Mouse (Mus musculus) hindbrain, embryonic 16.5 days (tissue): ENCODE measurements at regions not wholly inside any gene's neighbourhood (a gene's known extent, or its start where the extent isn't known, plus 50 kb on each side); places are given as distances from the start of the nearest gene placed in this dataset.
A peak's percentile ranks its signal among the peaks of the same experiment; 100 is the strongest.

ENCODE experiments used
- ATAC-seq: fragments of 200-750 bp; cut with Nextera tagmentation; 2 replicates; pipeline ENCODE4 v1.8.0; 2017; ENCODE audit warnings: moderate TSS enrichment, moderate library complexity
- H3K27ac ChIP-seq: fragments of 300-500 bp; sonication (generic); 2 replicates; pipeline ENCODE4 v1.5.1; 2014; ENCODE audit warnings: low read depth, mild to moderate bottlenecking, control low read depth, low read length, moderate library complexity
- H3K27me3 ChIP-seq: fragments of 300-500 bp; sonication (generic); replicated peaks from 2 replicates; pipeline ENCODE4 v1.6.1; 2014; ENCODE audit warnings: low read length; ENCODE audit not compliant: control insufficient read depth, insufficient read depth
- H3K36me3 ChIP-seq: fragments of 300-500 bp; sonication (generic); 2 replicates; pipeline ENCODE4 v1.6.1; 2014; ENCODE audit warnings: mild to moderate bottlenecking, low read length, moderate library complexity, mixed read lengths; ENCODE audit not compliant: control insufficient read depth, insufficient read depth
- H3K4me1 ChIP-seq: fragments of 300-500 bp; sonication (generic); 2 replicates; pipeline ENCODE4 v1.6.1; 2014; ENCODE audit warnings: low read depth, low read length; ENCODE audit not compliant: control insufficient read depth, insufficient read depth
- H3K4me2 ChIP-seq: fragments of 300-500 bp; sonication (generic); 2 replicates; pipeline ENCODE4 v1.6.1; 2014; ENCODE audit warnings: mild to moderate bottlenecking, low read length, control low read depth, moderate library complexity
- H3K4me3 ChIP-seq: fragments of 300-500 bp; sonication (generic); 2 replicates; pipeline ENCODE4 v1.5.1; 2014; ENCODE audit warnings: mild to moderate bottlenecking, low read length, control low read depth, moderate library complexity
- H3K9ac ChIP-seq: fragments of 300-500 bp; sonication (generic); 2 replicates; pipeline ENCODE4 v1.6.1; 2014; ENCODE audit warnings: low read depth, mild to moderate bottlenecking, control low read depth, low read length, moderate library complexity
- H3K9me3 ChIP-seq: fragments of 300-500 bp; sonication (generic); 2 replicates; pipeline ENCODE4 v1.6.1; 2014; ENCODE audit warnings: mild to moderate bottlenecking, low read length, moderate library complexity; ENCODE audit not compliant: control insufficient read depth
- WGBS: fragments of 180-500 bp; shearing (Covaris S2); extraction: QIAGEN DNeasy Blood & Tissue Kit; methylation state at CpG from one replicate; pipeline ENCODE4 v1.1.7; 2014; 5-methylcytosine and 5-hydroxymethylcytosine counted together

DNA sequence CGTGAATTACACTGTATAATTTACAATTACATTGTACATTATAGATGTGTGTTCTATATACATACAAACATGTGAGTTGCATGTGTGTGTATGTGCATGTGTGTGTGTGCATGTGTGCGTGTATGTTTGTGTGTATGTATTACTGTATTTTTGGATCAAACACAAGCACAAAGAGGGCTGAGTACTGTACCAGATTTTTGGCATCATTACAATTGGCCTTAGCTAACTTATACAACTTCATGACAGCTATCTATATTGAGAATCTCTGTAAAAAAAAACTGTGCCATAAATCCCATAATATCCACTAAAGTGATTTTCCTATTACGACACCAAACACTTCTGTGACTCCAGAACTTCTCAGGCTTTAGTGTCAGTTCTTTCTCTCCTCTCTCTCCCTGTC, 444.9 kb downstream of the Hdgfl1 start:
- H3K4me2 ChIP-seq: no peak overlapping the region
- 89% methylated on average over 3 of the region's 3 CpGs for WGBS
- H3K27me3 ChIP-seq: no peaks in the 10 kb centered on the region
- no peak overlapping the region for H3K4me3 ChIP-seq
- no peak for ATAC-seq
- H3K9ac ChIP-seq: no peak overlapping the region
- no peaks in the 10 kb centered on the region for H3K9me3 ChIP-seq
- no peaks in the 10 kb centered on the region for H3K4me1 ChIP-seq
- H3K36me3 ChIP-seq: no peaks in the 10 kb centered on the region
- H3K27ac ChIP-seq: no peak overlapping the region

DNA sequence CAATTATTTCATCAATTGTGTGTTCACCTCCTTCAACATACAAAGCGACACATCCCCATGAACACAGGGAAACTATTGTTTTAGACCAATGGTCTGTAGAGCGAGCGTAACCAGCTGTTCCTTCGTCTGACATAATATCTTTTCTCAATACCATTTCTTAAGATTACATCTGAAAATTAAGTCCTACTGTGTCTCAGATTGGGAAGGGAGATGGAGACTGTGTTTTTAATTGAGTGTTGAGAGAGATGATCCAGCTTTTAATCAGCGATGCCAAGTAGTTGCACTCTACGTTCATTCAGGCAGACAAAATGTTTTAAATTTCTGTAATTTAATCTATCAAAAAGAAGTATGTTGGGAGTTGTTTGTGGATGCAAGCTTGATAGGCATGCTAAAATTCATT, 445.3 kb downstream of the Hdgfl1 start:
- Histone ChIP-seq H3K9ac (no peak overlapping the region), H3K4me3 (no peak overlapping the region), H3K4me1 (no peaks in the 10 kb centered on the region), H3K9me3 (no peaks in the 10 kb centered on the region), H3K27ac (no peak overlapping the region), H3K4me2 (no peak overlapping the region), H3K36me3 (no peaks in the 10 kb centered on the region), H3K27me3 (no peaks in the 10 kb centered on the region)
- ATAC-seq: no peak
- 73% methylated on average over 6 of the region's 6 CpGs for WGBS

DNA sequence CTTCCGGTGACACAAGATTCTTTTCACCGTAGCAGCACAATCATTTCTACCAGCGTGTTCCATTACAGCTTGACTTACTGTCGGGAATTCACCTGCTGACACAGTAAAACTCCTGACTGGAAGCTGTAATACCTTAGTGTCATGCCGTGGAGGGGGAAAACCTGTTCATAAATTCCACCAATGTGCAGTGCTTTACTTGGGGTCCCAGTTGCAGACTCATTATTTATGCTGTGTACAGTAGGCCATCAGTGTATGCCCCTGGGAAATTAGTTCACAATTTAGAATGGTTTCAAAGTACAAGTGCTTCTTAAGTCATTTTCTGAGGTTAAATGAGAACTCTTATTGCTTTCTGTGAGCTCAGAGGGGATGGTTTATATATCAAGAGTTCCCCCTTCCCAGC, 451.4 kb downstream of the Hdgfl1 start:
- Histone ChIP-seq H3K27me3 (no peaks in the 10 kb centered on the region), H3K9ac (no peak overlapping the region), H3K27ac (no peak overlapping the region), H3K36me3 (no peaks in the 10 kb centered on the region), H3K9me3 (no peaks in the 10 kb centered on the region), H3K4me1 (no peaks in the 10 kb centered on the region), H3K4me3 (no peak overlapping the region), H3K4me2 (no peak overlapping the region)
- WGBS: 67% methylated on average over 5 of the region's 5 CpGs
- ATAC-seq: 0 out of 2 replicates have a peak, but pooled peaks have one; percentile 14

DNA sequence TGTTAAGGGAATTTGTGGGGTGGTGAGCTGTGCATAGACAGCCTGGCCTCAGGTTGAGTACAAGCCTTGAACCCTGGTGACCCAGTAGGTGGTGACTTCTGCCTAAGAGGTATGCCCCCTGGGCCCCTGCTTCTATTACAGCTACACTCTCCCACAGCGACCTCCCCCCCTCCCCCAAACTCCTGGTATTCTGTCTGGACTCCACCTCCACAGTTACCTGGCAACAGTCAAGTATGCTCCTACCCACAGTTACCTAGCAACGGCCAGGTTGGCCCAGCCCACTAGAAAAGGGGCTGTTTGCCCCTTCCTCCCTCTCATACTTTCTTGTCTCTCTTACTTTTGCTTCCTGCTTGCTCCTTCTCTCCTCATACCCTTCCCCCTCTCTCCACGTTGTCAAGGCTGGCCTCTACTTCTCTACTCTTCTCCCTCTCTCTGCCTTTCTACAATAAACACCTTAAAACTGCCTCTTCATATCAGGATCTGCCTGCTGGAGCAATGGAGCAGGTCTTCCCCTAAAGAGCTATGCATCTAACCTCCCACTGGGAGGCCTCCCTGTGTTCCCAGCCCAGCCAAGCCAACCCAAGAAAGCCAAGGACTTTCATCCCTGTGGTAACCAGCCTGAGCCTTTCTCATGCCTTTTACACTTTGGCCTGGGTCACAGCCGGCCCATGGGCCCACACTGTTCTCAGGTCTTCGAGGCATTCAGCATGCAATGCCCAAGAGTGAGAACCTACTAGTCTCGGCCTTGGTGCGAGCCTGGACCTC, 457.5 kb downstream of the Hdgfl1 start:
- Histone ChIP-seq H3K4me1 (no peaks in the 10 kb centered on the region), H3K9me3 (no peaks in the 10 kb centered on the region), H3K9ac (no peak overlapping the region), H3K27me3 (no peaks in the 10 kb centered on the region), H3K4me2 (no peak overlapping the region), H3K36me3 (no peaks in the 10 kb centered on the region), H3K4me3 (no peak overlapping the region), H3K27ac (no peak overlapping the region)
- WGBS: 57% methylated on average over 7 of the region's 7 CpGs
- ATAC-seq: no peak

DNA sequence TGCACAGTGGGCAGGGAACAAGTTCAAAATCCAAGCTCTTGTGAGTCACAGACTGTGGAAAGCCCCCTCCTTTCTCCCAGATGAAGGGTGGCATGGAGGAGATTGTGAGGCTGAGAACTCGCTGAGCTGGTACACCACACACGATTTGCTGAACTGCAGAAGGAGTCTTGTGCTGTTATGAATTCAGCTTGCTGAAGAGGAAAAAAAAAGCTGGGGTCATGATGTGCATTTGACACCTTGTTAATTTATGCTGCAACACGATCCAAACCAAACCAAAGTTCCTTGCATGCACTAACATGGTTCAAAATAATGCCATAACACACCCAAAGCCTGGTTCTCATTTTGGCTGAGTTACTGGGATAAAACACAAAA, 485.9 kb downstream of the Hdgfl1 start:
- H3K4me2 ChIP-seq: no peak overlapping the region
- no peaks in the 10 kb centered on the region for H3K4me1 ChIP-seq
- 50% methylated on average over 3 of the region's 3 CpGs for WGBS
- no peak overlapping the region for H3K4me3 ChIP-seq
- no peak for ATAC-seq
- H3K27ac ChIP-seq: no peak overlapping the region
- H3K9ac ChIP-seq: no peak overlapping the region
- no peaks in the 10 kb centered on the region for H3K9me3 ChIP-seq
- no peaks in the 10 kb centered on the region for H3K36me3 ChIP-seq
- H3K27me3 ChIP-seq: no peaks in the 10 kb centered on the region

DNA sequence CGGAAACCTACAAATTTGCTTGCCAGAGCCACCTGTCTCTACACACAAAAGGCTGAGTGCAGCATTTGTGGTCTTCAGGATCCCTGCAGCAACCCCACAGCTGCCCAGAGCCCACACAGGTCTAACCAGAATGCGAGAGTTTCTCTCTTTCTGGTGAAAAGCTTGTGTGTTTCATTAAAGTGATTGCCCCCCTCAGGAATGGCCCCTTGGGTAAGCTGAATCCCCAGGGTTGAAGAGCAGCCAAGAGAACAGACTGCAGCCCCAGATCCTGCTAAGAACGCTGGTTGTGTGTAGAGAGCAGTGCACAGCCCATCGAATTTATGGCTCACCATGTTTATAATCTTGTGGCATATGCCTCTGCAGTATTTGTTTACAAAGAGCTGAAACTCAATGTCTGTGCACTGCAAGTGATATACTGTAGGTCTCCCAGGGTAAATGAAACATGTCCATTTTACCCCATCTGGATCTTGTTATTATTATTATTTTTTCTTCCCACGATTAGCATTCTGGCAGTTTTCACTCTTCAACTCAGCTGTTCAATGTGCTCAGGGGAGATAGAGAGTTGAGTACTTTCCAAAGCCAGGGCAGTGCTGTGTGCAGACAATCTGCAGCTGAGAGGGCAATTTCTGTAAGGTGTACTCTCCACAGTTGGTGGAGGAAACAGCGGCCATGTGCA, 486.4 kb downstream of the Hdgfl1 start:
- H3K4me3 ChIP-seq: no peak overlapping the region
- WGBS: 59% methylated on average over 6 of the region's 6 CpGs
- no peak overlapping the region for H3K27ac ChIP-seq
- H3K4me1 ChIP-seq: no peaks in the 10 kb centered on the region
- H3K27me3 ChIP-seq: no peaks in the 10 kb centered on the region
- no peak overlapping the region for H3K9ac ChIP-seq
- no peak overlapping the region for H3K4me2 ChIP-seq
- H3K9me3 ChIP-seq: no peaks in the 10 kb centered on the region
- ATAC-seq: peak; percentile 91
- H3K36me3 ChIP-seq: no peaks in the 10 kb centered on the region

DNA sequence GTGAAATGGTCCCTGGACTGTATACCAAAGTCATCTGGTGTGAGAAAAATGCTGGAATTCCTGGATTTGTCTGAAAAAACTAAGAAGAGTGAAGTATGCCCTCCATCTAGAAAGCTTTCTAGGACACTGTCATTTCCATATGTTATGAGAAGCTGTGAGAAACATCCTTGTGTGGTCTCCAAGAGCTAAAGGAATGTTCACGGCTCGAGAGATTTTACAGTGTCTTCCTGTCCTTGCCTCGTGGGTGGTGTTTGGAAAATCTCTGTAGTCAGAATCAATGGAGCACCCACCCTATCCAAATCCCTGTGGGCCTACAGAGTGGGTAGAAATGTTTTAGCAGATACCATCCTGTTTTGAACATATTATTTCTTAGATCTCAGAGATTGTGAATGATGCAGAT, 487.7 kb downstream of the Hdgfl1 start:
- WGBS: 73% methylated on average over 3 of the region's 3 CpGs
- no peaks in the 10 kb centered on the region for H3K9me3 ChIP-seq
- no peaks in the 10 kb centered on the region for H3K27me3 ChIP-seq
- no peak overlapping the region for H3K9ac ChIP-seq
- H3K4me3 ChIP-seq: no peak overlapping the region
- ATAC-seq: no peak
- H3K4me1 ChIP-seq: no peaks in the 10 kb centered on the region
- H3K36me3 ChIP-seq: no peaks in the 10 kb centered on the region
- no peak overlapping the region for H3K27ac ChIP-seq
- H3K4me2 ChIP-seq: no peak overlapping the region

DNA sequence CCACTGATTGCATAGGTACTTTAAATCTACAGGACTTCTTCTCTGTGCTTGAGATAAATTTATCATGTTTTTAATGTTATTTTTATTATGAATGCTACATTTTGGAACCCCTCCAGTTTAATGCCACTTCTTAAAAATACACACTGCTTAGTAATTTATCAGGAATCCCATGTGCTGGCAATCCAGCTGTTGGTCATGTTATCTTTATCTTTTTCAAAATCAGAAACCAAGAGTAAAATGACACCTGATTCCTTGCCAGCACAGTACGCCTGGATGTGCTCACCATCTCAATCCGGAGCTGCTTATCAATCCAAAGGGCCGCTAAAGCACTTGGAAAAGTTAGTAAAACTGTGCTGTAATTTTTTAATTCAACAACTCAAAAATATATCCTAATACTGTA, 497.1 kb downstream of the Hdgfl1 start:
- Histone ChIP-seq H3K36me3 (no peaks in the 10 kb centered on the region), H3K4me2 (no peak overlapping the region), H3K4me3 (no peak overlapping the region), H3K9me3 (no peaks in the 10 kb centered on the region), H3K27me3 (no peaks in the 10 kb centered on the region), H3K27ac (no peak overlapping the region), H3K4me1 (no peaks in the 10 kb centered on the region), H3K9ac (no peak overlapping the region)
- WGBS: 96% methylated on average over 3 of the region's 3 CpGs
- ATAC-seq: no peak

DNA sequence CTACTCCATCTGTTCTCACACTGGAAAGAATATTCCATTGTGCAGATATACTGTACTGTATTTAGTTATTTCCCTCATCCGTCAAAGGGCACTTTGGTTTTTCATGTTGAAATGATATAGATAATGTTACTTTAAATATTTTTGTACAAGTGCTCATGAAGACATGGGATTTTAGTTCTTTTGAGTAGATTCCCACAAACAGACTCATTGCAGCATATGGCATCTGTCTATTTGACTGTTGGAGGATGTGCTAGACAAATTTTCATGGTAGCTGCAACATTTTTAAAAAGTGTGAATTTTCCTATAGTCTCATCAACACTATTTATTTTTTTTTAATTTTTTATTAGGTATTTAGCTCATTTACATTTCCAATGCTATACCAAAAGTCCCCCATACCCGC, 502.5 kb downstream of the Hdgfl1 start:
- no peaks in the 10 kb centered on the region for H3K9me3 ChIP-seq

More for the DNA sequence above, 502.5 kb downstream of the Hdgfl1 start:
- H3K4me3 ChIP-seq: no peak overlapping the region
- H3K27ac ChIP-seq: no peak overlapping the region
- no peaks in the 10 kb centered on the region for H3K36me3 ChIP-seq
- no peak overlapping the region for H3K9ac ChIP-seq
- ATAC-seq: no peak
- H3K27me3 ChIP-seq: no peaks in the 10 kb centered on the region
- WGBS: 91% methylated on average over 2 of the region's 2 CpGs
- no peaks in the 10 kb centered on the region for H3K4me1 ChIP-seq
- H3K4me2 ChIP-seq: no peak overlapping the region
